Mouse (Mus musculus): ENCODE data around the gene Vmn1r193.
"Not testable (repeated sequence)": the region's sequence is repeated elsewhere in the genome, so short reads cannot be mapped to it uniquely, and the experiment has no call there.

DNA sequence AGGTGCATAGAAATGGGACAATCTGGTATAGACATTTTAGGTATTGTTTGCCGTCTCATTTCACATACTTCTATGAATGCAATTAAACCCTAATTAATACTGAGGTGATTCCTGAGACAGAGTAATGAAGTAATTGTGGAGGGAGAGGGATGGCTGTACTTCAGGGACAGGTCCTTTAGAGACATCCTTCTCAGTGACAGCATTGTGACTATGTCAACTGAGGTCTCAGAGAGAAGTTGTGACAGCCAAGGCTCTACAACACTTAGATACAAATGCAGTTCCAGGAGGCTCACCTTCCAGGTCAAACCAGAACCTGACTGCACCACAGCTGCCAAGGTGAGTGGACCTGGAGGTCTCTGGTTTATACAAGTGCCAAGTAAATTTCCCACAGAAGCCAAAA lies 47.3 kb upstream of the Vmn1r193 start, which contains the start of gene Vmn1r195:
- TF ChIP-seq CTCF (conservative IDR thresholded peaks at IDR 0.05 in 1 of 2, IDR thresholded peaks at IDR 0.05 in 1 of 2; ENCODE audit: low read depth in 2 of 2, low read length in 2 of 2); POLR2A (IDR thresholded peaks at IDR 0.05; ENCODE audit: low read depth, low read length); MXI1 (IDR thresholded peaks at IDR 0.05; ENCODE audit: low read depth, low read length); NELFE (IDR thresholded peaks at IDR 0.05; ENCODE audit: low read depth, low read length); GABPA (IDR thresholded peaks at IDR 0.05; ENCODE audit: insufficient replicate concordance, low read depth, low read length); KAT2A (IDR thresholded peaks at IDR 0.05; ENCODE audit: insufficient replicate concordance, low read length); MAX (IDR thresholded peaks at IDR 0.05; ENCODE audit: low read length); SMC3 (IDR thresholded peaks at IDR 0.05; ENCODE audit: low read depth, low read length): not testable (repeated sequence)
